Mouse (Mus musculus) small intestine, adult 2 months (tissue): ENCODE data around the gene Kyat1. TPM values are rescaled to one million over a fixed set of nuclear protein-coding genes. Genes with fewer than 3 reads are reported as not detected.
A peak's percentile ranks its signal among the peaks of the same experiment; 100 is the strongest.

ENCODE experiments used
- H3K27ac ChIP-seq: fragments of 200-500 bp; 2 replicates; pipeline ENCODE4 v1.5.1; 2012; ENCODE audit warnings: low read depth, low read length, control low read depth, inconsistent platforms; ENCODE audit not compliant: insufficient read depth
- H3K27me3 ChIP-seq: fragments of 200-500 bp; 2 replicates; pipeline ENCODE4 v1.6.1; 2012; ENCODE audit warnings: mild to moderate bottlenecking, moderate library complexity, low read length, inconsistent platforms; ENCODE audit not compliant: control insufficient read depth, insufficient read depth
- H3K36me3 ChIP-seq: fragments of 200-500 bp; 2 replicates; pipeline ENCODE4 v1.6.1; 2012; ENCODE audit warnings: mild to moderate bottlenecking, low read length, control low read depth, inconsistent platforms; ENCODE audit not compliant: control insufficient read depth, insufficient read depth
- H3K4me1 ChIP-seq: fragments of 200-500 bp; 2 replicates; pipeline ENCODE4 v1.6.1; 2012; ENCODE audit warnings: low read length, inconsistent platforms, mixed read lengths; ENCODE audit not compliant: control insufficient read depth, insufficient read depth, insufficient read length
- H3K4me3 ChIP-seq: fragments of 200-500 bp; 2 replicates; pipeline ENCODE4 v1.5.1; 2012; ENCODE audit warnings: low read depth, mild to moderate bottlenecking, control low read depth, inconsistent platforms, low read length, moderate library complexity
- CTCF ChIP-seq: fragments of 200-500 bp; IDR thresholded peaks from 2 replicates; pipeline ENCODE4 v1.5.1; 2012; ENCODE audit warnings: low read depth, mild to moderate bottlenecking, control low read depth, inconsistent platforms, low read length, moderate library complexity, mixed read lengths; ENCODE audit not compliant: insufficient replicate concordance, insufficient read length; ENCODE audit errors: extremely low read depth
- POLR2A ChIP-seq: fragments of 200-500 bp; IDR thresholded peaks from 2 replicates; pipeline ENCODE4 v1.6.1; 2012; ENCODE audit warnings: low read depth, mild to moderate bottlenecking, control low read depth, inconsistent platforms, low read length, moderate library complexity
- WGBS: fragments of 180-500 bp; shearing (Covaris S2); methylation state at CpG from one replicate; pipeline ENCODE4 v1.1.7; 2018; 5-methylcytosine and 5-hydroxymethylcytosine counted together
- polyA plus RNA-seq: library from polyadenylated mRNA; depleted of rRNA; stranded (reverse); fragments of >200 nt; gene quantifications from 2 replicates; pipeline ENCODE4 v1.2.3, GENCODE M21; 2012

Gene Kyat1
- polyA plus RNA-seq, 1 experiment, result 77.0 TPM

DNA sequence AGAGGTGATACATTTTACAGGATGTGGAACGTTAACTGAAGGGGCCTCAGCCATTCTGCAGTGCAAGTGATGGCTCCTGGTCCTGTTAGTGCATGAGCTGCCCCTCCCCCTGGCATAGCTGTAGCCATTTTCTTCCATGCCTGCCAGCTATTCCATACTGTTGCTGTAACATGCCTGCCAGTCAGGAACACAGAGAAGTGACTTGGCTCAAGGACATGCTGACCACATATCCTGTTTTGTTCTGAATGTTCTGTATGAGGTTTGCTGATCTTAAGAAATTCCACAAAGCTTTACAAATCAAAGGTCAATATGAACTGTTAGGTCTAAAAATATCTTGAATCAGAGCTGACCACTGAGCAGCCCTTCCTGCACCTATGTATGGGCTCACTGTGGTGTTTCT lies 7.3 kb upstream of the Kyat1 start:
- Histone ChIP-seq H3K4me3 (no peak overlapping the region), H3K27ac (no peak overlapping the region), H3K27me3 (no peaks in the 10 kb centered on the region), H3K4me1 (no peaks in the 10 kb centered on the region), H3K36me3 (no peaks in the 10 kb centered on the region)
- TF ChIP-seq POLR2A (no peak), CTCF (no peak)
- 60% methylated on average over 1 of the region's 1 CpGs for WGBS

DNA sequence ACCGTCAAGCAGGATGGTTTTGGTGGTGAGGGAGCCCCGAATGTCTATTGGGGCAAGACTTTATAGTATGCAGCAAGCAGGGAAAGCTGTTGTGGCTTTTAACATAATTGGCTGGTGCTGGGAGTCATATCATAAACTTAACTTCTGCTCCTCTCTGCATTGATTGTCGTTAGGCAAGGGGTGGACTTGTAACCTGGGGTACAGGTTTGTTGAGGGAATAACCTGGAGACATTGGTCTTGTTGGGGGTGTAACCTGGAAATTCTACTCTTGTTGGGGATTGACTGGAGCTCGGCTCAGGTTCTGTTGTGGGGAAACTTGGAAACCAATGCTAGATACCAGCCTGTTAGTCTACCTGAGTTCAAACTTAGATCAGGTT lies 6.5 kb upstream of the Kyat1 start:
- H3K27ac ChIP-seq, result no peak overlapping the region
- TF ChIP-seq POLR2A (no peak), CTCF (no peak)

DNA sequence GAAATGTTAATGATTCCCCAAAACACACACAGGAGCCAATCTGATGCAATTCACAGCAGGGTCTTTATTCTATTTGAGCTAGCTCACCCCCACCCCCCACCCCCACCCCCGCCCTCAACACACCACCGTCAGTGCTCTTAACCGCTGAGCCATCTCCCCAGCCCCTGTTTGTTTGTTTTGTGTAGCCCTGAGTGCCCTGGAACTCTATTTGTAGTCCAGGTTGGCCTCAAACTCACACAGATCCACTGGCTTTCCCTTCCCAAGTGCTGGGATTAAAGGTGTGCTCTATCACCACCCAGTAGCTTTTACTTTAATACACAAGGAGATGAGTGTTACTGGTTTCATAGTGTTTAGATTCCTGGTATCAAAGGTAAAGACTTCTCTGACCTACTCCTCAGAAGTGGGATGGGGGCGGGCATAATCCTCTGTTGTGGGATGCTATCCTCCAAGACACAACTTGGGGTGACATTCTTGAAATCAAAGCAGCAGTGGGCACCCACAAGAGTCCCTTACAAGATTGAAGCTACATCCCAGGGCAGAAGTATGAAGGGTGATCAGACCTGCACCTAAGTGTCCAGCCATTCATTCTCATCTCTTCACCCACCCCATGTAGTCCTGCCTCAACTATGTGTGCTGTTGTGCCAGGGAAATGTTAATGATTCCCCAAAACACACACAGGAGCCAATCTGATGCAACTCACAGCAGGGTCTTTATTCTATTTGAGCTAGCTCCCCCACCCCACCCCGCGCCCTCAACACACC lies 5.9 kb upstream of the Kyat1 start:
- H3K27ac ChIP-seq, result no peak overlapping the region
- H3K36me3 ChIP-seq, result no peaks in the 10 kb centered on the region
- no peaks in the 10 kb centered on the region for H3K4me1 ChIP-seq
- H3K27me3 ChIP-seq, result no peaks in the 10 kb centered on the region
- no peak for TF ChIP-seq POLR2A
- TF ChIP-seq CTCF, result no peak
- 79% methylated on average over 6 of the region's 6 CpGs for WGBS
- H3K4me3 ChIP-seq, result no peak overlapping the region

More for the DNA sequence above, 6.5 kb upstream of the Kyat1 start:
- 73% methylated on average over 4 of the region's 4 CpGs for WGBS
- no peaks in the 10 kb centered on the region for H3K36me3 ChIP-seq
- H3K4me3 ChIP-seq, result no peak overlapping the region
- H3K4me1 ChIP-seq, result no peaks in the 10 kb centered on the region
- no peaks in the 10 kb centered on the region for H3K27me3 ChIP-seq

DNA sequence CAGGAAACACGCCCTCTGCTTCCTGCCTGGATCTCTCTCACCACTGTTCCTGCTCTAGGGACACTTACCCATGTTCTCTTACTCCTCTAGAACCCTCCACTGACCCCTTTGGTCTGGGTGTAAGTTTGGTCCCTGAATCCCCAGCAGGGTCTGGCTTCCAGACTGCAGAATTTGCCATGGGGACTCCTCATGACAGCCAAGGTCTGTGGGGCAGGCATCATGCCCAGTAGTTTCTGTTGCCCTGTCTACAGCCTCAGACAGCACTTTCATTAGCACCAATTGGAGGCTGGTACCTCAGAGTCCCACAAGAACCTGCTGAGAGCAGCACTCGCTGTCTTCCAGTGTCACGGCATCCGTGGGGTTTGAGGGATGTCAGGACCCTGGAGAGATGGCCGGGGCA lies 2.2 kb upstream of the Kyat1 start:
- Histone ChIP-seq H3K27ac (no peak overlapping the region), H3K36me3 (no peaks in the 10 kb centered on the region), H3K4me1 (peaks cover 7% of the 10 kb centered on the region; the same call in 1 of the 2 replicates), H3K27me3 (no peaks in the 10 kb centered on the region), H3K4me3 (no peak overlapping the region)
- WGBS, result 87% methylated on average over 5 of the region's 5 CpGs
- TF ChIP-seq CTCF (no peak), POLR2A (no peak)

DNA sequence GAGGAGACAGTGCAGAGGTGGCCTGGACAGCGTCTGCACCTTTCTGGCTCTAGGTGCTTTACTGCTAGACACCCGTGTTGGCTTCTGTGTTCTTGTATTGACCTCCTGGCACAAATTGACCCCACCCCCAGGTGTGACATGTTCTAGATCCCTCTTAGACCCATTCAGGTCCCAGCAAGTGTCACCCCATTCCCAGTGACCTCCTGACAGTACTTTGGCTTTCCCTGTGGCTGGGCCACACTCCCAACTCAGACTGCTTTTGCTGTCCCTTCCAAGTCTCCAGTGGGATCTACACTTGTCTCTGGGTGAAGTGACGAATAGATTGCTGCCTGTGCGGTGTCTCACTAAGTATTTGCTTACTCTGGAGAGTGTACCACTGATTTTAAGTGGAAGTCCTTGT lies 1.8 kb upstream of the Kyat1 start:
- no peak for TF ChIP-seq POLR2A
- no peak for TF ChIP-seq CTCF
- 84% methylated on average over 4 of the region's 4 CpGs for WGBS
- Histone ChIP-seq H3K27me3 (no peaks in the 10 kb centered on the region), H3K27ac (no peak overlapping the region), H3K4me3 (no peak overlapping the region), H3K36me3 (no peaks in the 10 kb centered on the region), H3K4me1 (peaks cover 10% of the 10 kb centered on the region; the same call in 1 of the 2 replicates)

DNA sequence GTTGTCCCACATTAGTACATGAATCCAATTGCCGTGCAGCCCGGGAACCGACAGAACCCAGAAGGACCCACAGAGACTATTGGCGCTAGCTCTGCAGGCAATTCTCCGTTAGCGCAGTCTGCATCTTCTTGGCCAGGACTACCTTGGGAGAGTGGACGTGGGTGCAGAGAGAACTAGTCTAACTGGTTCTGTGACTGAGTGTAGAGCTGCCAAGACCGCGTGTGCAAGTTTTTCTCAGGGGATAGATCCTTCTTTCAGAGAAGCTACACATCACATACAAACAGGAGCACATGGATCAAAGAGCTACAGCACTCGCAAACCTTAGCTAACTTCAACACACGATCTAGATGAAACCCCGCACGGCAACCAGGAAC lies 405 bp downstream of the Kyat1 start:
- H3K36me3 ChIP-seq, result no peaks in the 10 kb centered on the region
- peak overlapping the region; percentile 74 for H3K27ac ChIP-seq
- H3K27me3 ChIP-seq, result no peaks in the 10 kb centered on the region
- peaks cover 17% of the 10 kb centered on the region; the same call in 1 of the 2 replicates for H3K4me1 ChIP-seq
- 1% methylated on average over 13 of the region's 13 CpGs for WGBS
- peak overlapping the region; percentile 84 for H3K4me3 ChIP-seq
- TF ChIP-seq CTCF (no peak), POLR2A (no peak)

DNA sequence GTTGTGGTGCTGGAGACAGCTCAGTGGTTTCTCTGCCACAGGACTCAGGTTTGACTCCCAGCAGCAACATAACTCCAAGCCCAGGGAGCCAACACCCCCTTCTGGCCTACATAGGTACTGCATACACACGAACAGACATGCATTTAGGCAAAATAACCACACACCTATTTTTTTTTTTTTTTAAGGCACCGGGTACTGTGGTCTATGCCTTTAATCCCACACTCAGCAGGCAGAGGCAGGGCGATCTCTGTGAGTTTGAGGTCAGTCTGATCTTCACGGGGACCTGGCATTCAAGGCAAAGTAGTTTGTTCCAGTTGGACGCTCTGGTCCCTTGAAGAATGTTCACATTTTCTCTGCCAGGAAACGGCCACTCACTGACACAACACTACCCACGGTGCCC lies 2.2 kb downstream of the Kyat1 start:
- Histone ChIP-seq H3K36me3 (no peaks in the 10 kb centered on the region), H3K4me3 (no peak overlapping the region), H3K27ac (no peak overlapping the region; the same call in 1 of the 2 replicates), H3K27me3 (no peaks in the 10 kb centered on the region), H3K4me1 (peaks cover 24% of the 10 kb centered on the region)
- 82% methylated on average over 7 of the region's 7 CpGs for WGBS
- peak; percentile 62; the same call in 1 of the 2 replicates for TF ChIP-seq CTCF
- TF ChIP-seq POLR2A, result no peak

DNA sequence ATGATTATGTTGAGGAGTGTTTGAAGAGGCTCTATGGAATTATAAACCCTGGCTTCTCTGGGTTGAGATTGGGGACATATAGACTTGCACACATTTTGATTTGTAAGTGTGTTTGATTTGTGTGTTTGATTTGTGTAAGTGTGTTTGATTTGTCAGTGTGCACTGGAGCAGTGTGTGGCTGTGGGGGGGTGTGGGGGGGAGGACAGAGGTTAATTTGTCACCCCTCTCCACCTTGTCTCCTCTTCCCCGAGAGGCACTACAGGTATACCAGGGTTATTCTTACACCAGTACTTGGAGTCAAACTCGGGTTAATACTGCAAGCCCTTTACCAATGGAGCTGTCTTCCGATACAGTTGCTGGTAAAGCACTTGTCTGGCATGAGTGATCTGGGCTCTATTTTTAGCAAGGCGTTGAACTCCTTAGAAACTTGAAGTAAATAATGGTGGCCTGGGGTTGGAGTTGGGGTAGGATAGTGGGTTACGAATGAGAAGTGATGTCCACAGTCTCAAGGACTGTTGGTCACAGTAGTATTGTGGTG lies 5.2 kb downstream of the Kyat1 start:
- 39% methylated on average over 5 of the region's 5 CpGs for WGBS
- Histone ChIP-seq H3K27ac (peak overlapping the region; percentile 98), H3K4me3 (no peak overlapping the region), H3K36me3 (no peaks in the 10 kb centered on the region), H3K27me3 (no peaks in the 10 kb centered on the region), H3K4me1 (peaks cover 31% of the 10 kb centered on the region)
- TF ChIP-seq CTCF, result no peak
- TF ChIP-seq POLR2A, result no peak
